Mouse (Mus musculus) limb, embryonic 12.5 days (tissue): ENCODE data around the gene Lrmda. TPM values are rescaled to one million over a fixed set of nuclear protein-coding genes. Genes with fewer than 3 reads are reported as not detected.
A peak's percentile ranks its signal among the peaks of the same experiment; 100 is the strongest.

Source experiments
- ATAC-seq: fragments of 200-750 bp; cut with Nextera tagmentation; 2 replicates; pipeline ENCODE4 v1.8.0; 2017; ENCODE audit warnings: low read depth, moderate TSS enrichment; ENCODE audit not compliant: insufficient number of reproducible peaks, insufficient read depth, low FRiP score, low TSS enrichment
- H3K27ac ChIP-seq: fragments of 300-500 bp; sonication (generic); 2 replicates; pipeline ENCODE4 v1.5.1; 2016; ENCODE audit warnings: mild to moderate bottlenecking, moderate library complexity
- H3K27me3 ChIP-seq: fragments of 300-500 bp; sonication (generic); 2 replicates; pipeline ENCODE4 v1.6.1; 2016; ENCODE audit warnings: mild to moderate bottlenecking, moderate library complexity
- H3K36me3 ChIP-seq: fragments of 300-500 bp; sonication (generic); 2 replicates; pipeline ENCODE4 v1.6.1; 2016; ENCODE audit warnings: mild to moderate bottlenecking, moderate library complexity
- H3K4me1 ChIP-seq: fragments of 300-500 bp; sonication (generic); replicated peaks from 2 replicates; pipeline ENCODE4 v1.6.1; 2016
- H3K4me2 ChIP-seq: fragments of 300-500 bp; sonication (generic); 2 replicates; pipeline ENCODE4 v1.6.1; 2016; ENCODE audit warnings: mild to moderate bottlenecking, moderate library complexity
- H3K4me3 ChIP-seq: fragments of 300-500 bp; sonication (generic); replicated peaks from 2 replicates; pipeline ENCODE4 v1.5.1; 2016; ENCODE audit warnings: mild to moderate bottlenecking
- H3K9ac ChIP-seq: fragments of 300-500 bp; sonication (generic); replicated peaks from 2 replicates; pipeline ENCODE4 v1.6.1; 2016; ENCODE audit warnings: mild to moderate bottlenecking, moderate library complexity
- H3K9me3 ChIP-seq: fragments of 300-500 bp; sonication (generic); 2 replicates; pipeline ENCODE4 v1.6.1; 2016; ENCODE audit warnings: mild to moderate bottlenecking, moderate library complexity
- WGBS: fragments of 180-500 bp; shearing (Covaris S2); methylation state at CpG from one replicate; pipeline ENCODE4 v1.1.7; 2016; 5-methylcytosine and 5-hydroxymethylcytosine counted together
- polyA plus RNA-seq: library from polyadenylated mRNA; unstranded; fragments of >200 nt; fragmentation: Nextera tagmentation; extraction: Ambion mirVana; gene quantifications from 2 replicates; pipeline ENCODE4 v1.2.1, GENCODE M21; 2016

Lrmda gene
- polyA plus RNA-seq, 1 experiment from 2014 or later: 0.41 TPM

DNA sequence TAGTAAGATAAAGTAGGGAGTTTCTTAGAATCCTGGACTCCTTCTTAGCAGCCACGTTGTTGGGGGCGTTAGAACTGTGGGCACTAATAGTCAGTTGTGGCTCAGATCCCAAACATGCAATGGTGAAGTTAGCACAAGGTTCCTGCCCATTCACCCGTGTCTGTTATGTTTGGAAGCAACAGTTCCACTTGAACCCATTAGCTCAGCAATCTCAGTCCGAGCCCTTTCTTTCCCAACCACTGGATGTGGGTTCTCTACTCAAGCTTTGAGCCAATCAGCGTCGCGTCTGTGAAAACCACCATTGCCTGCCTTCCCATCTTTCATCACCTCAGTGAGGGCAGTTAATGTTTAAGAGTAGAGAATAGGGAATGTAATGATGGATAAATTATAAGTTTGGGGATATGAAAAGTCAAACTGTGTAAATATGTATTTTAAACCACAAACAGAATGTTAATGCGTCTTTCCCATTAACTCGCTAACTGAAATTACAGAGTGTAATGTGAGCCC is 610.9 kb downstream of the Lrmda start:
- H3K4me2 ChIP-seq: no peak overlapping the region
- ATAC-seq: no peak

DNA sequence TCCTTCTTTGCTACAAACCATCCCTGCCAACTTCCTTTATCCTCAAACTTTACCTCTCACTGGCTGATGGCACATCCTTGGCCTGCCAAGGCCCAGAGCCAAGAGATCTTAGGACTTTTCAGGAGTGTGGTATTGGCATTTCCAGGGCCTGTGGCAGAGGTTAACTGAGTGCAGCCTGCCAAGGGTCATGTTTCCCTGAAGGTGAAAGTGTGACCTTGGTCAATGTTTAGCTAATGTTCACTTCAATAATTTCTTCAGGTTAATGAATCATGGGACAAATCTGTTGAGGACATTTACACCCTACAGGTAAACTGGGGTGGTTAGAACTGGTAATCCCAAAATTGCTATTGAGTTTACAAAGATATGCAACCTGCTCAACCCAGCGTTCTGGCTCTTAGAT is 614.1 kb downstream of the Lrmda start:
- Histone ChIP-seq H3K4me2 (no peak overlapping the region), H3K9ac (no peak overlapping the region), H3K27me3 (no peaks in the 10 kb centered on the region), H3K4me1 (no peaks in the 10 kb centered on the region), H3K36me3 (no peaks in the 10 kb centered on the region), H3K4me3 (no peak overlapping the region), H3K27ac (no peak overlapping the region), H3K9me3 (no peaks in the 10 kb centered on the region)
- whole genome bisulfite sequencing: 68% methylated on average over 1 of the region's 1 CpGs
- no peak for ATAC-seq

More for the DNA sequence above, 610.9 kb downstream of the Lrmda start:
- no peaks in the 10 kb centered on the region for H3K9me3 ChIP-seq
- H3K9ac ChIP-seq: no peak overlapping the region
- H3K36me3 ChIP-seq: no peaks in the 10 kb centered on the region
- H3K4me3 ChIP-seq: no peak overlapping the region
- 84% methylated on average over 9 of the region's 9 CpGs for WGBS
- H3K4me1 ChIP-seq: peaks cover 1% of the 10 kb centered on the region; the same call in 1 of the 2 replicates
- no peaks in the 10 kb centered on the region for H3K27me3 ChIP-seq
- no peak overlapping the region for H3K27ac ChIP-seq

DNA sequence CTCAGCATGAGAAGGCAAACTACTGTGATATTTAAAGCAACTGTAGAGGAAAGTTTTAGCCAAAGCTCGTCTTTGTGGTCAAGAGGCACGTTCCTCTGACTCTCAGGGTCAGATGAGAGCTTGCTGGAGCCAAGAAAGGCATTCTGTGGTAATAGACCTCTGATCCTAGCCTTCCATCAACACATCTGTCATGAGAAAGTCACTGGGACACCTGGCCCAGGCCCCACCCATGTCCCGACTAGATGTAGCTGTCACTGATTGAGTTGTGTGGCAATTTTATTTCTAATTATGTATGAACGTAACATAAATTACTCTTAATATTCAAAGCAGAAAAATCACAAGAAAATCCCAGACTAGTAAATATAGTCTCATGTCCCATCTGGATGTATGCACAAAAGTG is 624.0 kb downstream of the Lrmda start:
- Histone ChIP-seq H3K9ac (no peak overlapping the region), H3K4me2 (no peak overlapping the region), H3K9me3 (no peaks in the 10 kb centered on the region), H3K4me1 (peaks cover 14% of the 10 kb centered on the region), H3K27me3 (peaks cover 17% of the 10 kb centered on the region; the same call in 1 of the 2 replicates), H3K27ac (no peak overlapping the region), H3K4me3 (no peak overlapping the region), H3K36me3 (no peaks in the 10 kb centered on the region)
- no peak for ATAC-seq
- 75% methylated on average over 4 of the region's 4 CpGs for WGBS

DNA sequence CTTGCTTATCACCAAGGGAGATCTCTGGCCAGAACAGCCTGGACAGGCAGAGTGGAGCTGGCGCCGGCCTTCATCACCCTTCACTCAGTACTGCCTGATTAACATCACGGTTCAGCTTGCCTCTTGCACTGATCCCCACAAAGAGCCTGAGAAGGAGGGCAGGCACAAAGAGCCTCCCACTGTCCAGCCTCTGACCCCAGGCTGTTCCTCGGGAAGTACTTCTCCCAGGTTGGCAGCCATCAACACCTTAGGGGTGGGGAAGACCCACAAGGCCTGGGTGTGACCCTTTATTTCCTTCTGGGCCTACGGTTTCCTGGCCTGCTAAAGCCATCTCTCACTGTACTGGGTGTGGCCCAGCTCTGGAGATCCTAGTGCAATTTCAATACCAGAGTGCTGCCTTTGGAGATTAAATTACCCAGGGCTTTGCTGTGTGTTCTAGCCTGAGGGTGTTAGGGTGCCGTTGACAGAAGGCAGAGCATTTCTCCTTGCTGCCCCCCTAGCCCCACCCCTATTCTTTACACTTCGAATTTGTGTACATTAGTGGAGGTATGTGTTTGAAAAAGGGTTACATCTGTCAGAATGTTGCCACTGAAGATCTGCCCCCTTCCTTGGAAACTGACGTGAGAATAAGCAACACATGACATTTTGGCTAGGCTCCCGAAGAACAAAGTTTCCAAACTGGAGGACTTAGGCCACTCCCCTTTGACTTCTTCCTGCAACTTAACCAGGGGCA is 628.5 kb downstream of the Lrmda start:
- Histone ChIP-seq H3K27ac (peak overlapping the region; percentile 35; the same call in 1 of the 2 replicates), H3K27me3 (peaks cover 17% of the 10 kb centered on the region), H3K4me1 (peaks cover 50% of the 10 kb centered on the region), H3K4me3 (no peak overlapping the region), H3K36me3 (no peaks in the 10 kb centered on the region), H3K4me2 (no peak overlapping the region), H3K9me3 (no peaks in the 10 kb centered on the region), H3K9ac (no peak overlapping the region)
- 19% methylated on average over 9 of the region's 9 CpGs for WGBS
- no peak for ATAC-seq

DNA sequence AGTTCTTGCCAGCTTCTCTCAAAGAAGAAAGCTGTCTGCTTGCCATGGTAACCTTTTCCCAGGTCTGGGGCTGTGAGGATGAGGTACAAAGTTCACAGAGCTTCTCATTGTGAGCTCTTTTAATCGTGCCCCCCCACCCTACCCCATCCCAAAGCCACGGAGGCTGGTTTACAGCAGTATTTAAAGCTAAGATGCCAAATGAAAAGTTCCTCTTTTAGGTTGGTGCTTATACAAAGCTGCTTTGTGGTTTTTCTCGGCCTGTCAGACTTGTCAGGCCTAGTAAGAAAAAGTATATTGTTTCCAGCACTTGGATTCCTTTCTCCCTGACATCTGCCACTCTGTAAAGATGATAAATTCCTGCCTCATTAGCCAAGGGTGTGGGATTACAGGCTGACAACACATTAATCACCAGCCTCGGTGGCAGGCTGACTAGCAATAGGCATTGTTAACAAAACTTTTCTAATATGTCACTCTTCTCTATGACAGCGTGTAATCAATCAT is 629.9 kb downstream of the Lrmda start:
- peaks cover 50% of the 10 kb centered on the region for H3K4me1 ChIP-seq
- H3K27ac ChIP-seq: no peak overlapping the region
- no peaks in the 10 kb centered on the region for H3K36me3 ChIP-seq
- H3K9me3 ChIP-seq: no peaks in the 10 kb centered on the region
- 21% methylated on average over 5 of the region's 5 CpGs for WGBS
- H3K4me3 ChIP-seq: no peak overlapping the region
- no peak overlapping the region for H3K9ac ChIP-seq
- peaks cover 17% of the 10 kb centered on the region for H3K27me3 ChIP-seq
- no peak for ATAC-seq
- no peak overlapping the region for H3K4me2 ChIP-seq

GRCm38 (mm10) chr14:22649985-22650984 is 630.8 kb downstream of the Lrmda start:
- H3K4me1 ChIP-seq: peaks cover 50% of the 10 kb centered on the region
- no peaks in the 10 kb centered on the region for H3K9me3 ChIP-seq
- no peak for ATAC-seq
- H3K4me2 ChIP-seq: no peak overlapping the region; the same call in 1 of the 2 replicates
- no peak overlapping the region for H3K27ac ChIP-seq
- WGBS: 44% methylated on average over 17 of the region's 17 CpGs
- no peaks in the 10 kb centered on the region for H3K36me3 ChIP-seq
- H3K4me3 ChIP-seq: no peak overlapping the region
- no peak overlapping the region for H3K9ac ChIP-seq
- peaks cover 17% of the 10 kb centered on the region for H3K27me3 ChIP-seq

DNA sequence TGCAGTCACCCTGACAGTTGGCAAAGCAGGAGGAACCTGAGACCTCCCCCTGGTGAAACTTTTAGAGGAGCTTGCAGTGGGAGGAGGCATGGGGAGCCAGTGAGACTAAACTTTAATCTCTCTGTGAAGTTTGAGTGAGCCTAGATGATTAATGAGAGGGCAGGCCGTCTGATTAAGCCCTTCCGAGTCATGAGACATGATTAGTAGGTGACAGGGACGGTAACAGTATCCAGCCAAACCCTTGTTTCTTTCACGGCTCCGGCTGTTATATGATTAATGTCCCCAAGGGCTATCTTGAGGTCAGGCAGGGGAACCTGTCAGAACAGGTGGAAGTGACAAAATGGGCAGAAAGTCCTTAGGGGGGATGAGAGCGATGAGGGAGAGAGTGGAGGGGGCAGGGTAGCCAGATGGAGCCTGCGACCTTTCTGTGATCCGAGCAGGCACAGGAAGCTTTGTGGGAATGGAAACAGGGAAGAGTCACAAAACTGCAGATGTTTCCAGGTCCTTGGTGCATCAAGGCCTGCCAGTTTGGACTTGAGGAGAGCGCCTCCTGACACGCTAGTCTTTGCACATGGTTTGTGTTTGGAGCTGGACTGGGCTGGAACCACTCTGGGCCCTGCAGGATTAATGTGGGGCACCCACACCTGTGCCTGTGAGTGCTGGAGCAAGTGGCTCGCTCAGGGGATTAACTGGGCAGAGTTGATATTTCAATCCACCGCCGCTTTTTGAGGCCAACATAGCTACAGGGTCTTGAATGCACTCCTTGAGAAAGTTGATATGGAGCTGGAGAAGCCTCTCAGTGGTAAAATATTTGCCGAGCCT is 631.8 kb downstream of the Lrmda start:
- Histone ChIP-seq H3K4me3 (no peak overlapping the region), H3K27me3 (peaks cover 10% of the 10 kb centered on the region), H3K9ac (no peak overlapping the region), H3K4me2 (peak overlapping the region; percentile 3; the same call in 1 of the 2 replicates), H3K9me3 (no peaks in the 10 kb centered on the region), H3K36me3 (no peaks in the 10 kb centered on the region), H3K4me1 (peaks cover 50% of the 10 kb centered on the region), H3K27ac (no peak overlapping the region)
- peak; percentile 58; the same call in 1 of the 2 replicates for ATAC-seq
- WGBS: 23% methylated on average over 14 of the region's 14 CpGs

- Histone ChIP-seq H3K9me3 (no peaks in the 10 kb centered on the region), H3K4me3 (no peak overlapping the region), H3K27me3 (peaks cover 4% of the 10 kb centered on the region; the same call in 1 of the 2 replicates), H3K27ac (no peak overlapping the region), H3K4me2 (no peak overlapping the region), H3K9ac (no peak overlapping the region), H3K36me3 (no peaks in the 10 kb centered on the region), H3K4me1 (no peaks in the 10 kb centered on the region)
- 52% methylated on average over 3 of the region's 3 CpGs for WGBS
- ATAC-seq: no peak
Observed at GRCm38 (mm10) chr14:22662496-22662895, 643.0 kb downstream of the Lrmda start.

DNA sequence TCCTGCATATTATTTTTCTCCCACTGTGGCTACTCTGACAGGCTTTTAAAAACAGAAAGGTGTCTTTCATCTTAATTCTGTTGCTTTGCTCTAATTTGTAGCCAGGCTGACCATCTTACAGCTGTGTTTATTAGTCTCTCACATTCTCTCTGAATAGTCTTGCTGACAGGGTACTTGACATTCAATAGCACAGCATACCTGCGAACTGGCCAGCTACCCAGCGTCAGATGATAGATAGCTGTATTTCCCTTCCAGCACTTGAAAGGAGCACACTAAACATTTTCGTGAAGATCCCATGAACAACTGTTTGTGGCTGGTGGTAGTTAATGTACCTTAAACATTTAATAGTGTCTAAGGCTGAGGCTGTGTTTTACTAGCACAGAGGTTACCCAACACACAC is 646.9 kb downstream of the Lrmda start:
- Histone ChIP-seq H3K9ac (no peak overlapping the region), H3K27me3 (peaks cover 11% of the 10 kb centered on the region; the same call in 1 of the 2 replicates), H3K4me1 (no peaks in the 10 kb centered on the region), H3K27ac (no peak overlapping the region), H3K9me3 (no peaks in the 10 kb centered on the region), H3K4me3 (no peak overlapping the region), H3K36me3 (no peaks in the 10 kb centered on the region), H3K4me2 (no peak overlapping the region)
- no peak for ATAC-seq
- WGBS: 64% methylated on average over 3 of the region's 3 CpGs

DNA sequence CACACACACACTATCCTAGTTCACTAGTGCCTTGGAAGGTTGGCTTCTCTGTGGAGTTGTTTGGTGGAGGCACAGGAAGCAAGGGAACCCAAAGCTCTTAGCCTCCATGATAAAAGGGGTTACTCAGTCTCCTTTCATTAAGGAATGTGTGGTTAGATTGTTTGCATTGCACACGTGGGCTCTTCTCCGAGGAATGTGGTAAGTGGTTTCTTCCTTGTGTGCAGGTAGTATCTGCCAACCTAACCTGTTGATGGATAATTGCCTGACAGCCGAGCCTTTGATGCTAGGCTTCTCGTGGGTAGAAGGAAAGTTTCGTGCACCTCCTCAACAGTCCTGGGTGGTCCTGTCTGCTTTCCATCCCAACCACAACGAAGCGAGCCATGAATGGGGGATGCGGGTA is 648.8 kb downstream of the Lrmda start:
- H3K27ac ChIP-seq: no peak overlapping the region
- WGBS: 40% methylated on average over 8 of the region's 8 CpGs
- peaks cover 11% of the 10 kb centered on the region; the same call in 1 of the 2 replicates for H3K27me3 ChIP-seq
- no peaks in the 10 kb centered on the region for H3K9me3 ChIP-seq
- no peak overlapping the region for H3K4me3 ChIP-seq
- no peaks in the 10 kb centered on the region for H3K36me3 ChIP-seq
- no peak for ATAC-seq
- no peaks in the 10 kb centered on the region for H3K4me1 ChIP-seq
- no peak overlapping the region for H3K9ac ChIP-seq
- H3K4me2 ChIP-seq: no peak overlapping the region
